Mouse (Mus musculus) forebrain, embryonic 15.5 days (tissue): ENCODE measurements around the gene Wee1. TPM values are rescaled to one million over a fixed set of nuclear protein-coding genes. Genes with fewer than 3 reads are reported as not detected.
"Not testable (repeated sequence)": the region's sequence is repeated elsewhere in the genome, so short reads cannot be mapped to it uniquely, and the experiment has no call there.

ENCODE experiments used
- ATAC-seq: fragments of 200-750 bp; cut with Nextera tagmentation; replicated peaks from 2 replicates; pipeline ENCODE4 v1.8.0; 2017; ENCODE audit warnings: mild to moderate bottlenecking, moderate TSS enrichment, moderate library complexity
- H3K27ac ChIP-seq: fragments of 300-500 bp; sonication (generic); replicated peaks from 2 replicates; pipeline ENCODE4 v1.5.1; 2015; ENCODE audit warnings: mild to moderate bottlenecking, inconsistent platforms
- H3K27me3 ChIP-seq: fragments of 300-500 bp; sonication (generic); 2 replicates; pipeline ENCODE4 v1.6.1; 2015; ENCODE audit warnings: inconsistent platforms
- H3K36me3 ChIP-seq: fragments of 300-500 bp; sonication (generic); 2 replicates; pipeline ENCODE4 v1.6.1; 2015; ENCODE audit warnings: mild to moderate bottlenecking, inconsistent platforms
- H3K4me1 ChIP-seq: fragments of 300-500 bp; sonication (generic); 2 replicates; pipeline ENCODE4 v1.6.1; 2015; ENCODE audit warnings: inconsistent platforms
- H3K4me2 ChIP-seq: fragments of 300-500 bp; sonication (generic); replicated peaks from 2 replicates; pipeline ENCODE4 v1.6.1; 2015; ENCODE audit warnings: mild to moderate bottlenecking, inconsistent platforms
- H3K4me3 ChIP-seq: fragments of 300-500 bp; sonication (generic); 2 replicates; pipeline ENCODE4 v1.5.1; 2015; ENCODE audit warnings: mild to moderate bottlenecking, inconsistent platforms
- H3K9ac ChIP-seq: fragments of 300-500 bp; sonication (generic); replicated peaks from 2 replicates; pipeline ENCODE4 v1.6.1; 2015; ENCODE audit warnings: mild to moderate bottlenecking, inconsistent platforms
- H3K9me3 ChIP-seq: fragments of 300-500 bp; sonication (generic); 2 replicates; pipeline ENCODE4 v1.6.1; 2016; ENCODE audit warnings: inconsistent platforms
- WGBS: fragments of 180-500 bp; shearing (Covaris S2); methylation state at CpG from one replicate; pipeline ENCODE4 v1.1.7; 2015; ENCODE audit warnings: mixed read lengths; 5-methylcytosine and 5-hydroxymethylcytosine counted together
- polyA plus RNA-seq: library from polyadenylated mRNA; unstranded; fragments of >200 nt; fragmentation: Nextera tagmentation; extraction: Ambion mirVana; gene quantifications from 2 replicates; pipeline ENCODE4 v1.2.1, GENCODE M21; 2015

Wee1 gene
- polyA plus RNA-seq, 1 experiment from 2014 or later, result 12.3 TPM

GRCm38 (mm10) chr7:110128566-110128965, 6.7 kb downstream of the Wee1 start:
- 96% methylated on average over 2 of the region's 2 CpGs for WGBS
- 0 out of 2 replicates have a peak, but pooled peaks cover 6% of the 10 kb centered on the region for H3K36me3 ChIP-seq
- H3K4me3 ChIP-seq, result no peak overlapping the region
- no peaks in the 10 kb centered on the region for H3K9me3 ChIP-seq
- no peak overlapping the region for H3K9ac ChIP-seq
- H3K4me2 ChIP-seq, result no peak overlapping the region
- ATAC-seq, result no peak
- H3K4me1 ChIP-seq, result peaks cover 12% of the 10 kb centered on the region
- H3K27ac ChIP-seq, result no peak overlapping the region
- no peaks in the 10 kb centered on the region for H3K27me3 ChIP-seq

- H3K9me3 ChIP-seq, result not testable (repeated sequence)
- 84% methylated on average over 2 of the region's 2 CpGs for WGBS
- H3K36me3 ChIP-seq, result peaks cover 11% of the 10 kb centered on the region
Measured at GRCm38 (mm10) chr7:110132272-110132671, 10.4 kb downstream of the Wee1 start.

GRCm38 (mm10) chr7:110133988-110134387, 12.1 kb downstream of the Wee1 start:
- no peak overlapping the region for H3K4me2 ChIP-seq
- H3K36me3 ChIP-seq, result peaks cover 19% of the 10 kb centered on the region
- no peak overlapping the region for H3K4me3 ChIP-seq
- ATAC-seq, result no peak
- no peaks in the 10 kb centered on the region for H3K27me3 ChIP-seq
- no peaks in the 10 kb centered on the region for H3K9me3 ChIP-seq
- H3K9ac ChIP-seq, result no peak overlapping the region
- WGBS, result 93% methylated on average over 5 of the region's 5 CpGs
- no peak overlapping the region for H3K27ac ChIP-seq
- H3K4me1 ChIP-seq, result no peaks in the 10 kb centered on the region

More at GRCm38 (mm10) chr7:110132272-110132671, 10.4 kb downstream of the Wee1 start:
- not testable (repeated sequence) for H3K27ac ChIP-seq, H3K9ac ChIP-seq, H3K4me3 ChIP-seq, H3K4me2 ChIP-seq, H3K4me1 ChIP-seq, ATAC-seq, H3K27me3 ChIP-seq

- WGBS, result 90% methylated on average over 2 of the region's 2 CpGs
- Histone ChIP-seq H3K4me1 (no peaks in the 10 kb centered on the region), H3K27ac (no peak overlapping the region), H3K36me3 (peaks cover 38% of the 10 kb centered on the region), H3K9ac (no peak overlapping the region), H3K27me3 (no peaks in the 10 kb centered on the region), H3K4me3 (no peak overlapping the region), H3K4me2 (no peak overlapping the region), H3K9me3 (no peaks in the 10 kb centered on the region)
- no peak for ATAC-seq
Measured at GRCm38 (mm10) chr7:110138538-110138937, 16.7 kb downstream of the Wee1 start.

- Histone ChIP-seq H3K27me3 (no peaks in the 10 kb centered on the region), H3K4me1 (no peaks in the 10 kb centered on the region), H3K4me3 (no peak overlapping the region), H3K9ac (no peak overlapping the region), H3K36me3 (peaks cover 23% of the 10 kb centered on the region; the same call in 1 of the 2 replicates), H3K9me3 (no peaks in the 10 kb centered on the region), H3K4me2 (no peak overlapping the region), H3K27ac (no peak overlapping the region)
- WGBS, result 92% methylated on average over 1 of the region's 1 CpGs
- no peak for ATAC-seq
Measured at GRCm38 (mm10) chr7:110143863-110144262, 22.0 kb downstream of the Wee1 start.

- no peak for ATAC-seq
- H3K4me1 ChIP-seq, result no peaks in the 10 kb centered on the region
- no peaks in the 10 kb centered on the region for H3K27me3 ChIP-seq
- H3K9me3 ChIP-seq, result no peaks in the 10 kb centered on the region
- H3K9ac ChIP-seq, result no peak overlapping the region
- H3K27ac ChIP-seq, result no peak overlapping the region
- H3K36me3 ChIP-seq, result no peaks in the 10 kb centered on the region
- no peak overlapping the region for H3K4me2 ChIP-seq
- H3K4me3 ChIP-seq, result no peak overlapping the region
- WGBS, result 86% methylated on average over 5 of the region's 5 CpGs
Measured at GRCm38 (mm10) chr7:110152891-110153290, 31.0 kb downstream of the Wee1 start.

GRCm38 (mm10) chr7:110156712-110157260, 34.9 kb downstream of the Wee1 start:
- Histone ChIP-seq H3K27me3 (no peaks in the 10 kb centered on the region), H3K4me2 (no peak overlapping the region), H3K27ac (0 out of 2 replicates have a peak overlapping the region, but pooled peaks have one; percentile 27), H3K36me3 (no peaks in the 10 kb centered on the region), H3K9ac (no peak overlapping the region), H3K4me1 (no peaks in the 10 kb centered on the region), H3K4me3 (no peak overlapping the region), H3K9me3 (no peaks in the 10 kb centered on the region)
- 64% methylated on average over 4 of the region's 4 CpGs for WGBS
- ATAC-seq, result no peak

- no peak overlapping the region for H3K27ac ChIP-seq
- H3K4me2 ChIP-seq, result no peak overlapping the region
- H3K4me1 ChIP-seq, result no peaks in the 10 kb centered on the region
- H3K9me3 ChIP-seq, result no peaks in the 10 kb centered on the region
- no peaks in the 10 kb centered on the region for H3K36me3 ChIP-seq
- no peak overlapping the region for H3K4me3 ChIP-seq
- WGBS, result 70% methylated on average over 7 of the region's 7 CpGs
- H3K27me3 ChIP-seq, result no peaks in the 10 kb centered on the region
- ATAC-seq, result no peak
- no peak overlapping the region for H3K9ac ChIP-seq
Measured at GRCm38 (mm10) chr7:110157261-110157910, 35.5 kb downstream of the Wee1 start.

- Histone ChIP-seq H3K4me2 (no peak overlapping the region), H3K9ac (no peak overlapping the region), H3K27ac (no peak overlapping the region), H3K27me3 (no peaks in the 10 kb centered on the region), H3K9me3 (no peaks in the 10 kb centered on the region), H3K4me3 (no peak overlapping the region), H3K4me1 (no peaks in the 10 kb centered on the region), H3K36me3 (no peaks in the 10 kb centered on the region)
- no peak for ATAC-seq
- 76% methylated on average over 3 of the region's 3 CpGs for WGBS
Measured at GRCm38 (mm10) chr7:110158073-110158472, 36.2 kb downstream of the Wee1 start.

GRCm38 (mm10) chr7:110160109-110160508, 38.3 kb downstream of the Wee1 start:
- H3K4me2 ChIP-seq, H3K9me3 ChIP-seq, ATAC-seq, H3K9ac ChIP-seq, H3K4me3 ChIP-seq, H3K27me3 ChIP-seq, H3K27ac ChIP-seq, H3K36me3 ChIP-seq, H3K4me1 ChIP-seq: not testable (repeated sequence)

- Histone ChIP-seq H3K9ac (no peak overlapping the region), H3K4me1 (no peaks in the 10 kb centered on the region), H3K27ac (no peak overlapping the region), H3K27me3 (no peaks in the 10 kb centered on the region), H3K4me3 (no peak overlapping the region), H3K9me3 (no peaks in the 10 kb centered on the region), H3K36me3 (no peaks in the 10 kb centered on the region), H3K4me2 (no peak overlapping the region)
- ATAC-seq, result no peak
Measured at GRCm38 (mm10) chr7:110160601-110161000, 38.8 kb downstream of the Wee1 start.

- 88% methylated on average over 6 of the region's 6 CpGs for WGBS
- no peak for ATAC-seq
Measured at GRCm38 (mm10) chr7:110163024-110163423, 41.2 kb downstream of the Wee1 start.

More at GRCm38 (mm10) chr7:110163024-110163423, 41.2 kb downstream of the Wee1 start:
- H3K4me1 ChIP-seq, result no peaks in the 10 kb centered on the region
- H3K4me2 ChIP-seq, result no peak overlapping the region
- no peak overlapping the region for H3K9ac ChIP-seq
- H3K9me3 ChIP-seq, result no peaks in the 10 kb centered on the region
- H3K36me3 ChIP-seq, result no peaks in the 10 kb centered on the region
- no peak overlapping the region for H3K4me3 ChIP-seq
- H3K27ac ChIP-seq, result no peak overlapping the region
- no peaks in the 10 kb centered on the region for H3K27me3 ChIP-seq
